Mouse (Mus musculus) brain, embryonic 14.5 days (tissue): ENCODE measurements around the gene Asb14.

Experiments
- CTCF ChIP-seq: fragments of 200-500 bp; IDR thresholded peaks from 2 replicates; pipeline ENCODE4 v1.5.1; 2012; ENCODE audit warnings: inconsistent platforms, mild to moderate bottlenecking, moderate library complexity, borderline replicate concordance; ENCODE audit not compliant: insufficient read depth, insufficient read length; ENCODE audit errors: extremely low read depth
- POLR2A ChIP-seq: fragments of 200-500 bp; IDR thresholded peaks from 2 replicates; pipeline ENCODE4 v1.6.1; 2012; ENCODE audit warnings: mild to moderate bottlenecking, inconsistent platforms, borderline replicate concordance; ENCODE audit not compliant: poor library complexity, insufficient read depth, insufficient read length, severe bottlenecking; ENCODE audit errors: extremely low read depth

GRCm38 (mm10) chr14:26923702-26924421, 29.5 kb downstream of the Asb14 start:
- TF ChIP-seq CTCF (no peak), POLR2A (no peak)
